Mouse (Mus musculus) cerebellum, adult 2 months (tissue): Measurements from ENCODE around the gene Plpp7.

Experiments
- CTCF ChIP-seq: fragments of 200-500 bp; IDR thresholded peaks from 2 replicates; pipeline ENCODE4 v1.5.1; 2011; ENCODE audit warnings: low read depth, mild to moderate bottlenecking, control low read depth, low read length, moderate library complexity, borderline replicate concordance; ENCODE audit not compliant: insufficient read depth
- POLR2A ChIP-seq: fragments of 200-500 bp; IDR thresholded peaks from 2 replicates; pipeline ENCODE4 v1.6.1; 2011; ENCODE audit warnings: low read length, control low read depth, borderline replicate concordance; ENCODE audit not compliant: insufficient read depth

- TF ChIP-seq CTCF (no peak), POLR2A (no peak)
These were observed 30.4 kb upstream of the Plpp7 start for GRCm38 (mm10) chr2:32064913-32065312.
